Mouse (Mus musculus) skeletal muscle tissue, adult 2 months (tissue): ENCODE measurements around the gene Gstm5.
"Not testable (repeated sequence)": the region's sequence is repeated elsewhere in the genome, so short reads cannot be mapped to it uniquely, and the experiment has no call there.

ENCODE experiments used
- DNase-seq: peaks from one replicate; pipeline ENCODE4 v3.0.0-alpha.2; 2012; ENCODE audit warnings: low read depth, low spot score

The Gstm5 gene

DNA sequence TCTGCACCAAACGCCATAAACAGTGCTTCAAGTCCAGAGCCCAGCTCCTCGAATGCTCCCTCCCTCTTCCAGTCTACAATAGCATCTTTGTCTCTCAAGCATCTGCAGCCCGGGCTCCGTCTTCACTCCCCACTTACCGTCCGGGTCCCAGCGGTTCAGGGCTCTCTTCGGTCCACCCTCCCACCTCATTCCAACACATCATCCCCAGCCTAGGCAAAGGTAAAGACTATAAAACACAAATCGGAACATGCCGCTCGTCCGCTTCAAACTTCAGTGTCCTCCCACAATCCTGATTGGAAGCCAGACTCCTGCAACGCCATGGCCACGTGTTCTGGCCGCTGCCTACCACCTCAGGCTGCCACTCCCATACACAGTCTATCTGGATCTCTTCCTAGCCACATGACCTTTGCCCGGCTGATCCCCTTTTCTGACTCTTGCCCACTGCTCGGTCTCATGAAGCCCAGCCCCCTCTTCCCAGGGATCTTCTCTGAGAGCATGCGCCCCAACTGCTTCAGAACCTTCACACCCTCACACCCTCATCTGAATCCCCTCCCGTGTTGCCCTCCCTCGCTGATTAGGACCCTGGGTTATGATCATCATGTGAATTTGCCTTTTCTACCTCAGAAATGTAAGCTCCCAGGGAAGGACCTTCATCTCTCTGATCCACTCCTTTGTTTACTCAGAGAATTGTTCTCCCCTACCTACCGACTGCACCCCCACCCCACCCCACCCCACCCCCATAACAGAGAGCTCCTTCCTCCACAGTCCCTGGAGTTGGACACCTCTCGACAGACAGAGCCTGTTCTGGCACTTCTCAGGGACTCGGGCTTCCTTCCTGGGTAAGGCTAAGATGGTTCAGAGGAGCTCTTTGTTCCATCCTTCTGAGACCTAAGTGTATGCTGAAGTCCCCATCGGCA lies 22.0 kb upstream of the Gstm5 start:
- DNase-seq = no peak

DNA sequence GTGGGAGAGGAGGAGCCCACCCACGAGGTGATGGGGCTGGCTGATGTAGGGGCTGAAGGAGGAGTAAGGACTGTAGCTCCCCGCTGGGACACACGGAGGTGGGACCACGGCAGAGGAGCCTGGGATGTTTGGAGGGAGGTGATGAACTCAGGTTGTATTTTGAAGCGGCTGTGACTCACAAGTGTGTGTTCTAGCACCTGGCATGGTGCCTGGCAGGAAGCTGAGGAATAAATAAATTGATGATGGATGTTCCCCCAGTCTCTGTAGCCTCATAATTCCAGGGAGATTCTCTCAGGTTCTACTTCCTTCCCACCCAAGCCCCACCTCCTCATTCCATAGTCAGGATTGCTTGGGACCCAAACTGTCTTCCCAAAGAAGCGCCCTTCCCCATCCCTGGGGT lies 20.4 kb upstream of the Gstm5 start:
- DNase-seq = no peak

DNA sequence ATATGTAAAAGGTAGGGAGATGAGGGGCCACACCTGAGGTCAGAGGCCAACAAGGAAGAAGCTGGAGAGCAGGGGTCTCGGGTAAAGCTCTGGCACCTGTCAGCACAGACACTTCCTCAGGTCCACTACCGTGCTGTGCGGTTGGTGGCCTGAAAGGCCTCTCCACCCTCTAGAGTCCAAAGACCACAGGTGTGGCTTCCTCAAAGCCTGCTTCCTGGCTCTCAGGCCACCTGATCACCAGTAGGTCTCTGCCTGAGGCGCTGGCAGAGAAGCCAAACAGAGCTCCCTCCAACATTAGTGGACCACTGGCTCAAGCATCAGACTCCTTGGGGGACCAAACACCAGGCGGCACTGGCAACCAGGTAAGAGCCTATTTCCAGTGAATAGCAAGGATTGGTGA lies 18.6 kb upstream of the Gstm5 start, which contains the start of gene Eps8l3:
Gene Eps8l3 (plus strand): TSS at position 225 of the 400 bp plus-strand sequence.
- no peak for DNase-seq

DNA sequence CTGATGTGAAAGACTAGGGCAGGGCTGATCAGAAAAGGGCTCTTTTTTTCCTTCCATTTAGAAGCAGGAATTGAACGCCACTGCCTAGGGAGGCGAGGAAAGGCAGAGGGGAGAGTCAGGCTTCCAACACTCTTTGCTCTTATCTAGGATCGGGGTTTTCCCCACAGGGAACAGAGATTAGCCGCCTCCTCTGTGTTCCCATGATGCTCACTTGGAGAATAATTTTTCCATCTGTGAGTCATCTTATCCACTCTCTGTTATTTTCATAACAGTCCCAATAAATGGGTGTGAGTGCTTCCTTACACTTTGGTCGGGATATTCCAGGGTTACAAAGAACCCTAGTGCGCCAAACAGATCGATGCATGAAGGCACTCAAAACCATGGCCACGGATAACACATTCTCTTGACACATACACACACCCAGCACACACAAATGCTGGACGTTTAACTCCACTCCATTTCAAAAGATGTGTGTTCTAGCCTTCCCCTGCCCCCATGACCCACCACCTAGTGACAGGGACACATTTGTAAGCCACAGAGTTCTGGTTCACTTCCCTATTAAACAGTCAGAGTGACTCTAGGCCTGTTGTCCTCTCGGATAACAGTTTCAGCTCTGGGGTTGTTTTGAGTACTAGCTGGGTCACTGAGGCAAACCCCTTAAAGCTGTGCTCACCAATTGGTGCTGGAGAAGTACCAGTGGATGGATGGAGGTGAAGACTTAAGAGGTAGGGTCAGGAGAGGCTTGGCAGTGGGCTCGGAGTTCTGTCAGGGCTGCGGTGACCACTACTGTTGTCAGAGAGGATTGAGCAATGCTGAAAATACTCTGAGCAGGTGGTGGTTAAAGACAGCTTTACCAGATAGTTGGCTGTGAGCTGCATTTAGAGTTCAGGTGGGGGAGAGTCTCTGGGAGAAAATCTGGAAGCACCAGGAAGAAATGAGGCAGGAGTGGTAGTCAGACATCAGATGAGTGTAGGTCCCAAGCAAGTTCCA lies 17.6 kb upstream of the Gstm5 start:
- DNase-seq = no peak

DNA sequence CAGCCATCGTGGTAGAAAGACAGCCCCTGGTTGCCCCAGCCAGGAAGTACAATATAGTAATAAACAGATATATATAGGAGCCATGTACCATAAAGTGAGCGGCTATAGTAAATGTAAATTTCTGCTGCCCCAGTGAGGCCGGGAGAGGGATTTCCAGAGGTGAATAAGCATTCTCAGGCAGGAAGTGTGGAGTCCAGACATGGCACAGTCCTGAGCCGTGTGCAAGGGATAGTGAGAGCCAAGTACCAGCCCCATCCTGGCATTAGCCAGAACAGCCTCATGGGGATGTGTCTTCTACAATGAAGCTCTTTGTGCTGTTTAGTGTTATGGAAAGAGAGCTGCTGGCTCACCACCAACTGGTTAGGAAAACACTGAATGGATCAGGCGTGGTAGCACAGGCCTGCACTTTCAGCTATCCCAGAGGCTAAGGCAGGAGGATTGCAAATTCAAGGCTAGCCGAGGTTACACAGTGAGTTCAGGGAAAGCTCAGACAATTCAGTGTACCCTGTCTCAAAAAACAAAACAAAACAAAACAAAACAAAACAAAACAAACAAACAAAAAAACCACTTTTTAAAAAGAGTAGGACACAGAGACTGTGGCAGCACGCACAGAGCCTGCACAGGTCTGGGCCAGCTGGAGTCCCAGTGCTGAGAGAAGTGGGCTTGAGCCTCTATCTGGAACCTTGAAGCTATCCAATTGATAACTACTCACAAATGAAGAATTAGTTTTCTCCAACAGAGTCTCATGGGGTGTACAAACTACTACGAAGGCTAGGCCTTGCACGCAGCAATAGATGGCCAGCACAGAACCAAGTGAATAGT lies 7.7 kb upstream of the Gstm5 start:
- DNase-seq = no peak

DNA sequence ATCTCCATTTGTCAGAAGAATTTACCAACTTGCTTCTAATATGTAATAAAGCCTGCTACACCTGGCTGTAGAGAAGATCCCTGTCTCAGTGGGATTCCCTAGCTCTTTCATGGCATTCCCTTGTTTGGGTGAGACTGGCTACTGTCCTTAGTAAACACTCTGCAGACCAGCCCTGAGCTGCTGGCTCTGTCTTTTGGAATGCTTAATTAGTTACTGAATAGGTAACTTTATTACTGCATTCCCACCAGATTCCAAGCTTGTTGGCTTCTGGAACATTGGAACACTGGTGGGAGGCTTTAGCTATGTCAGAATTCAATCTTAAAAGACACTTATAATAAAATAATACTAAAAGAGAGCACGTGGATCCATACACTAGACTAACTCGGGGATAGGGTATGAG lies 6.4 kb upstream of the Gstm5 start:
- not testable (repeated sequence) for DNase-seq

DNA sequence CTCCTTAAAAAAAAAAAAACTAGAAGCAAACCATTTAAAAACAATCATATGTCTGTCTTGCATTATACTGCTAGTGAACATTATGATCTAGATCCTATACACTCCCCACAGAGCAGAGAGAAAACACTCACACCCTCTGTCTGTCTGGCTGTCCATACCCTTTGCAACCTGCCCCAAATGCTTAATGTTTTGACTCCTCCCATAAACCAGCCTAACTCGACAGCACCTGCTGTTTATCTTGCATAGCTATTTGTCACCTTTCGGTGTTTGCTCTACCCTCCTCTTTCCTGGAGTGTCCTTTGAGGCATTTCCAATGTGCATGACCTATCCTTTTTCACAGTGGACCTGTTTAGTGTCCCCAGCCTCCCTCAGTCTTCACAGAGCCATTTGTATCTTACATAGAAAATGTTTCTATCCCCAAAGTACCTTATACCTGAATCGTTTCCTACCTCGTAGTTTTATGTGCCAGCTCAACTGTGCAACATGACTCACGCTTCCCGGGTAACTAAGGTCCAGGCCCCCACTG lies 364 bp upstream of the Gstm5 start:
- no peak for DNase-seq

DNA sequence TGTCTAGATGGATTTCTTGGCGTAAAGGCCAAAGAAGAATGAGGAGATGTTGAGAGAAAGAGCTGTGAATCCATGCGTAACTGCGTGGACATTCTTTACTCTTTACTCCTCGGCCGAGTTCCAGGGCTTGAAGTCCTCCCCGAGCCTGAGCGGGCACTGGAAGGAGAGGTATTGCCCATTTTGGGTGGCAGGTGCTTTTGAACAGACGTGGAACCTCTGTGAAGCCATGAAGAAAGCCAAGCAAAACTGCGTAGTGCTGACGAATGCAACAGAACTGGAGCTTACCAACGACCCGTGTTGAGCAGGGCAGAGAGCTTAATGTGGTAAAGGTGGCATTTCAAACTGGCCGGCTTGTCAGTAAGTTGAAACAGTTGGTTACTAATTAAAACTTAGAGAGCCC lies 3.1 kb downstream of the Gstm5 start:
- no peak for DNase-seq

DNA sequence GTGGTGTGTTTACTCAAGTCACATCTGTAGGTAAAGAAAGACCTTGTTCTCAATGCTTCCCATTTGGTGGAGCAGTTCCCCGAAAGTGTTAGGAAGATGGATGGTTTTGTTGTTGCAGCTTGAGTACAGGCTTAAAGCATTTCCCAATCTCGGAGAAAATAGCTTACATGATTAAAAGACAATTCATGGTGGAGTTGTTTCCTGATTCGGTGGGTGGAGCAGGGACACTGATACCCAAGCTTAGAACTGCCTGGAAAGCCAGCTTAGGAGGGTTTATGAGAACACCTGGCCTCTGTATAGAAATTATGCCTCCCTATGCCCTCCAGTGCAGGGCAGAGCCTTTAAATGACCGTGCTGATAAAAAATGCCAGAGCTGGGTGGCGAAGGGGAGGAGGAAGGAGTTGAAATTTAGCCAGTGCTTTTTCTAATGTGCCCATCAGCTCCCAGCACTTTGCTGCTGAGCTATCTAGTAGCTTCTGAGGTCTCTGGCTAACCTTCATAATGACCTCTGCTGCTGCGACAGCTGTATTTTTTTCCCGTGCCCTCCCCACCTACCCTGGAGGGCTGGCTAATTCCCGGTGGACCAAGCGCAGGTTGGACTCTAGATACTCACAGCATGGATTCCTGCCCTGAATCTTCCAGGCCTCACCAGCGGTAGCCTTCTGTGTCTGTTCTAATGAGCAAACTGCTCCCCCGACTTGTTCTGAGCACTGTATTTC lies 5.5 kb downstream of the Gstm5 start:
- no peak for DNase-seq

DNA sequence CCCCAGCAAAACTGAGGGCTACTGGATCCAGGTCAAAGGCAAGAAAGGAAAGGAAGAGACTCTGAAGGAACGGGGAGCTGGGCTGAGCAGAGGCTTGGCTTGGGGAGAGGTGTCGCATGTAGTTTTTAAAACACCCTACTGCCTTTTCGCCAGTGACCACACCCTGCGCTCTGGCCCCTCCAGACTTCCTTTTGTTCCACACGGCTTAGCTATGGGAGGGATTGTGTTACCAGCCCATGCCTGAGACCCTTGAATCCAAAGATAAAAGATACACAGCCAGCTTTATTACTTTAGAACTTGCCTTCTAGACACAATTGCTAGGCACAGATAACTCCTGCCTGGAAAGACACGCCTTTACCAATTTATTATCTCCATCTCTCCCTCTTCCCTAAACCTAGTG lies 10.3 kb downstream of the Gstm5 start:
- DNase-seq = no peak

DNA sequence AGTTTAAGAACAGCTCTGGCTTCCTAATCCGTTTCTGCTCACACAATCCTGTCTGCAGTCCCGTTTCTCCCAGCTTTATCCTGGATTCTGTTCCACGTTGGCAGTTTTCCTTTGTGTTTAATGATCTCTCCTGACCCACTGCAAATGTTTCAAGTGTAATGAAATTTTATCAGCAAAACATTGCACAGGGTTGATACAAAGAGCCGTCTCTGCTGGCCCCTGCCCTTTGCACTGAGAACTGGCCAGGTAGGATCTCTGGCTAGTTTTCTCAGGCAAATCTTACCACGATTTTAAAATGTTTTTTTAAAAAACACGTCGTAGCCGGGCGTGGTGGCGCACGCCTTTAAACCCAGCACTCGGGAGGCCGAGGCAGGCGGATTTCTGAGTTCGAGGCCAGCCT lies 21.1 kb downstream of the Gstm5 start:
- DNase-seq = no peak

DNA sequence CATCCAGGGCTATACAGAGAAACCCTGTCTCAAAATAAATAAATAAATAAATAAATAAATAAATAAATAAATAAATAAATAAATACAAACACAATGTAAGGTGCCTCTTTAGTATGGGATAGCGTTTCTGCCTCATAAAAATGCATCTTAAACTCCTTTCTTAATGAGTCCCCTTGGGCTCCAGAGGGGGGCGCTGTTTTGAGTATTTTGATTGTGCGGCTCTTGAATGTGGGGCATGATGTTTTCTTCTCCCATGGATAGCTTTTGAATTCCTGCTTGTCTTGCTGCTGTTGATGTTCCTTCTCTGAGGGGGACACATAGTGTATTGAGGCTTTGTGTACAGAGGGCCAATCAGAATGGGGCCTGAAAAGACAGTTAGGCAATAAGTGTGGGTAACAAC lies 21.5 kb downstream of the Gstm5 start:
- no peak for DNase-seq

DNA sequence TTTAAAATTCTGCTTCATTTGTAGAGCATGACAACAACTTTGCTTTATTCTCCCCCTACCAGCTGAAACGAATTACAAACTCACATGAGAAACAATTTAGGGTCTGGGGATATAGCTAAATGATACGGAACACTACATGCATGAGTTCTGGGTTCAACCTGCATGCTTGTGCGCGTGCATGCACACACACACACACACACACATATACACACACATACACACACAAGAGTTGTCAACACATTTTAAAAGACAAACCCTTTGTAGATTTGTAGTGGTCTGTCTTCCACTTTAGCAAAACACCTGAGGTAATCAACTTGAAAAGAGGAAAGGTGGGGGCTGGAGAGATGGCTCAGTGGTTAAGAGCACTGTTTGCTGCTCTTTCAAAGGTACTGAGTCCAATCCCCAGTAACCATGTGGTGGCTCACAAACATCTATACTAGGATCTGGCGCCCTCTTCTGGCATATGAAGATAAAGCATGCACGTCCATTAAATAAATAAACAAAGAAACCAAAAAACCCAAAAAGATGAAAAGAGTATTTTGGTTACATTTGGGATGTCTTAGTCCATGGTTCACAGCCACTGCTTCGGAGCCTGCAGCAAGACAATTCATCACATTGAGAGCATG lies 22.3 kb downstream of the Gstm5 start:
- peak; percentile 40 for DNase-seq

DNA sequence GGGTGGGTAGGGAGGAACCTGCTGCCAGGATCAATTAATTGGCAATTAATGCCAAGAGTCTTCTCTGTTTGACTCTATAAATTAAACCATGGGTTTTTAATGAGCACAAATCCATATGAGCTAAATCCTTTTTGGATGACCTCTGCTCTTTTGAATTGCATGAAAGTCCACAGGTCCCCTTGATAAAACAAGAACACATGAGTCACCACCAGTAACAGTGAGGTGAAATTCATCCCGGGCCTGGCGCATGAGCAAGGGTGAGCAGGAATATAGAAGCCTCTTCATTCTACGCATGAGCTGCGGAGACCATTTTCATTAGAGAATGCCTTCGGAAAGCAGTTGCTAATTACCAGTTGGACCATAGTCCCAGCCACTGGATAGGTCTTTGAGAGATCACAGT lies 24.7 kb downstream of the Gstm5 start:
- no peak for DNase-seq

DNA sequence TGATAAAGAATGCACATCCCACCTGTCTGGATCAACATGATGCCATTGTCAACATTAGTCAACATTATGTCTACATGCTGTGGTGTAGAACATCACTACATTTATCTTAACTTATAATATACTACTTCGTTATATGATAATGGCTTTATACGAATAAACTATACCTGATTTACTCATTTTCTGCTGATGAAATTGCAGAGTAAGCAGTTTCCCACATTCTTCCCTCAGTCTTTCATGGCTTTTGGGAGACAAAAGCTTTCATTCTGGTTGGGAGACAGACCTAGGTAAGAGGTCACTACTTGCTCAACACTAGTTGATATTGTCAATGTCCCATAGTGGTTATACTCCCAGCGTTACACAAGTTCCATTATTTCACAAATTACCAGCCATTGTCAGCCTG lies 29.7 kb downstream of the Gstm5 start:
- DNase-seq = no peak

DNA sequence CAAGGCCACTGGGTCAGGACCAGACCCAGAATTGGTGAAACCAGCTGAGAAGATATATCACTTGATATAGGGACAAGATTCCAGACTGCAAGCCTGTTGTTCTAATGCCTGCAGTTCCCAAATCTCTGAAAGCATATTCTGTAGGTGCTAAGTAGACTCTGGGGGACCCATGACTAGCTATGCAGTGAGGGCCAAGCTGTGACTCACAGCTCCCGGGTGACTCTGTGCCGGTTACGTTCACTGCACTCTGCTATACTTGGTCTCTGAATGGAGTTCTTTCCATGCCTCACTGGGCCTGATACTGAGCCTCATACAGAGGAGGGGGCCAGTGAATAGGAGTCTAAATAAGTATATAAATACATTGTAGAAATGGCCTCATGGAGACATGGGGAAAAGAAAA lies 32.2 kb downstream of the Gstm5 start:
- DNase-seq = no peak

DNA sequence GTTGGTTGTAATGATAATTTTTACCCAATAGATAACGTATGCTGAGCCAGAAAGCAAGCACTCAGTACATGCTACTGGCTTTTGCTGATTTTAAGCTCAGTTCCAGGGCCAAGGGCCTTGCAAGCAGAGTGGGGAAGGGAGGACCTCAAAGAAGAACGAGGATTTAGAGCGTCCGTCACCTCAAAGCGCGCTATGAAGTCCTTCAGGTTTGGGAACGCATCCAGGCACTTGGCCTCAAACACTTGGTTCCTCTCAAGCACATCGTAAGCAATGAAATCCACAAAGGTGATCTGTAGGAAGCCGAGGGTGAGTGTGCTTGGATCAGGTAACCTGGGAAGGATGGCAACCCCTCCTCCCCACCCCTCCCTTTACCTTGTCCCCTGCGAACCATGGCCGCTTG lies 33.1 kb downstream of the Gstm5 start:
- DNase-seq = no peak

DNA sequence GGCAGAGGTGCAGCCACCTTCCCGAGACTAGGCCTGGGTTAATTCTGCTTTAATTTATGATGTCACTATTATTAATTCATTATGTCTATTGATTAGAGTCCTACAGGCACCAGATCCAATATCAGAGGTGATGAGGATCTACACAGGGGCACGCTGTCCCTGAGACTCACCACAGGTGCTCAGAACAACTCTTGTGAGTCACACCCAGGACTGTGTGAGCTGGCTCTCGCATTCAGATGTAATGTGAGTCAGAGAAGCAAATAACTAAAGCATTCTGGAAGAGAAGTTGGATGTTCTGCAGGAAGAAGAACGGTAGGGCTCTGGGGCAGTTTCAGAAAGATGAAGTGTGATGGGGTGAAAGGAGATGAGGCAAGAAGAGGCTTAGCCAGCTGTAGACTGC lies 33.6 kb downstream of the Gstm5 start:
- DNase-seq = no peak

DNA sequence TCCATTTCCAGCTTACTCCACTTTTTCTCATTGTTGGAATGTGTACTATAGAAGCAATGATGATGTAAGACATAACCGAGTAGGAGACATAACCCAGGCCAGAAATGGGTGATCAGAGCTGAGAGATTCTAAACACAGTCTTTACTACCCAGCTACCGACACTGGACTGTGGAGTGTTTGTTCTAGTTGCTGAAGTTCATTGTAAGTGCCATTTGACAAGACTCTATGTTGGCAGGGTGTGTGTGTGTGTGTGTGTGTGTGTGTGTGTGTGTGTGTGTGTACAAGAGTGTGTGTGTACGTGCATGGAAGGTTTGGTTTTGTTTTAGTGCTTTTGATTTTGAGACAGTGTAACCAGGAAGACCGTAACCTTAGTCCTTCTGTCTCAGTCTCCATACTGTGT lies 34.1 kb downstream of the Gstm5 start:
- DNase-seq = no peak

DNA sequence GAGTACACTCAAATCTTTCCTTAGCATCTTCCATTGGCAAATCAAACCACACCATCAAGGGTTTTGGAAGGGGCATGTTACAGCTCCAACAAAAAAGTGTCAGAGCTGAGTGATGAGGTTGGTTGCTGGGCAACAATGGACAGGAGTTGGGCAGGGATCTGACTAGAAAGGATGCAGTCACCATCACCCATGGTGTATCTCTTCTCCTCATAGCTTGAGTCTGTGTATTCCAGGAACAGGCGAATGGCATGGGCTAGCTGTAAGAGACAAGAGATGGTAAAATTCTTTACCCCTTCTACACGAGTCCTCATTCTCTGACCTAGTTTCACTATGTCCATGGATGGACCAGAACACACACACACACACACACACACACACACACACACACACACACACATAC lies 35.5 kb downstream of the Gstm5 start:
- no peak for DNase-seq
